Mouse (Mus musculus) liver, embryonic 11.5 days (tissue): ENCODE measurements around the gene Prkce. TPM values are rescaled to one million over a fixed set of nuclear protein-coding genes. Genes with fewer than 3 reads are reported as not detected.

Experiments
- ATAC-seq: fragments of 200-750 bp; cut with Nextera tagmentation; replicated peaks from 2 replicates; pipeline ENCODE4 v1.8.0; 2017; ENCODE audit warnings: moderate number of reproducible peaks, mild to moderate bottlenecking, moderate TSS enrichment, moderate library complexity; ENCODE audit not compliant: low FRiP score
- DNase-seq: peaks from one replicate; pipeline ENCODE4 v3.0.0-alpha.2; 2017; ENCODE audit warnings: low spot score
- H3K27ac ChIP-seq: fragments of 300-500 bp; sonication (generic); 2 replicates; pipeline ENCODE4 v1.5.1; 2014; ENCODE audit warnings: mild to moderate bottlenecking, low read depth, low read length, control low read depth
- H3K27me3 ChIP-seq: fragments of 300-500 bp; sonication (generic); replicated peaks from 2 replicates; pipeline ENCODE4 v1.6.1; 2014; ENCODE audit warnings: low read length, mixed read lengths; ENCODE audit not compliant: control insufficient read depth, insufficient read depth
- H3K36me3 ChIP-seq: fragments of 300-500 bp; sonication (generic); 2 replicates; pipeline ENCODE4 v1.6.1; 2014; ENCODE audit warnings: mild to moderate bottlenecking, low read length, moderate library complexity, mixed read lengths; ENCODE audit not compliant: control insufficient read depth, insufficient read depth
- H3K4me1 ChIP-seq: fragments of 300-500 bp; sonication (generic); replicated peaks from 2 replicates; pipeline ENCODE4 v1.6.1; 2014; ENCODE audit warnings: low read length, mixed read lengths; ENCODE audit not compliant: control insufficient read depth, insufficient read depth
- H3K4me2 ChIP-seq: fragments of 300-500 bp; sonication (generic); 2 replicates; pipeline ENCODE4 v1.6.1; 2014; ENCODE audit warnings: mild to moderate bottlenecking, control low read depth, moderate library complexity
- H3K4me3 ChIP-seq: fragments of 300-500 bp; sonication (generic); 2 replicates; pipeline ENCODE4 v1.5.1; 2014; ENCODE audit warnings: low read depth, low read length, control low read depth
- H3K9ac ChIP-seq: fragments of 300-500 bp; sonication (generic); 2 replicates; pipeline ENCODE4 v1.6.1; 2014; ENCODE audit warnings: low read depth, low read length, control low read depth
- H3K9me3 ChIP-seq: fragments of 300-500 bp; sonication (generic); 2 replicates; pipeline ENCODE4 v1.6.1; 2016; ENCODE audit warnings: low read length, inconsistent platforms, mixed read lengths; ENCODE audit not compliant: control insufficient read depth
- WGBS: fragments of 180-500 bp; shearing (Covaris S2); extraction: QIAGEN DNeasy Blood & Tissue Kit; methylation state at CpG from one replicate; pipeline ENCODE4 v1.1.7; 2014; 5-methylcytosine and 5-hydroxymethylcytosine counted together
- polyA plus RNA-seq: library from polyadenylated mRNA; unstranded; fragments of >200 nt; fragmentation: Nextera tagmentation; extraction: Ambion mirVana; gene quantifications from 2 replicates; pipeline ENCODE4 v1.2.1, GENCODE M21; 2014

The Prkce gene
- polyA plus RNA-seq, 1 experiment from 2014 or later: 4.0 TPM

- no peaks in the 10 kb centered on the region for H3K9me3 ChIP-seq
- H3K36me3 ChIP-seq: no peaks in the 10 kb centered on the region
- no peak overlapping the region for H3K4me2 ChIP-seq
- DNase-seq: no peak
- no peak overlapping the region for H3K9ac ChIP-seq
- ATAC-seq: no peak
- 38% methylated on average over 1 of the region's 1 CpGs for WGBS
- H3K4me3 ChIP-seq: no peak overlapping the region
- H3K4me1 ChIP-seq: no peaks in the 10 kb centered on the region
- no peaks in the 10 kb centered on the region for H3K27me3 ChIP-seq
- no peak overlapping the region for H3K27ac ChIP-seq
Measured at GRCm38 (mm10) chr17:86706467-86706866, 538.9 kb downstream of the Prkce start.

Other genes with a start within 250 kb of the Prkce start
- 11.5 and 13.3 TPM in 2 replicates for gene Srbd1, start 22.6 kb upstream of the Prkce start, polyA plus RNA-seq